Mouse (Mus musculus) CD4-positive, CD25-positive, alpha-beta regulatory T cell (primary cell): Measurements from ENCODE around the gene Rhox6. TPM values are rescaled to one million over a fixed set of nuclear protein-coding genes. Genes with fewer than 3 reads are reported as not detected.

ENCODE experiments used
- polyA plus RNA-seq: library from polyadenylated mRNA; unstranded; fragments of 100-300 nt; shearing (Covaris generic); gene quantifications from one replicate; pipeline ENCODE4 v1.2.1, GENCODE M21; 2017

Rhox6 gene
- not detected for polyA plus RNA-seq

GRCm38 (mm10) chrX:37826610-37827009, at the start of gene Rhox6:
Gene Rhox6, plus strand, starts transcription at chrX:37826910.

GRCm38 (mm10) chrX:37831386-37831785, 4.7 kb downstream of the Rhox6 start, which contains the start of gene Rhox7a:
Gene Rhox7a, plus strand, starts transcription at chrX:37831686.

GRCm38 (mm10) chrX:37878844-37879243, 52.1 kb downstream of the Rhox6 start, which contains the start of gene Rhox8:
Gene Rhox8, minus strand, starts transcription at chrX:37878944.

Other genes with a start within 250 kb of the Rhox6 start
- not detected for gene Rhox3f, start 245.9 kb upstream of the Rhox6 start, polyA plus RNA-seq
- 0.29 TPM for gene Rhox4f, start 219.2 kb upstream of the Rhox6 start, polyA plus RNA-seq
- gene Rhox3g, start 198.3 kb upstream of the Rhox6 start, polyA plus RNA-seq = not detected
- gene Rhox2g, start 183.4 kb upstream of the Rhox6 start, polyA plus RNA-seq = not detected
- gene Rhox4g, start 175.6 kb upstream of the Rhox6 start, polyA plus RNA-seq = not detected
- not detected for gene Rhox3h, start 158.1 kb upstream of the Rhox6 start, polyA plus RNA-seq
- not detected for gene Rhox2h, start 153.6 kb upstream of the Rhox6 start, polyA plus RNA-seq
- gene Rhox5, start 22.1 kb upstream of the Rhox6 start, polyA plus RNA-seq = not detected
- gene Rhox7a, start 4.8 kb downstream of the Rhox6 start, polyA plus RNA-seq = not detected
- not detected for gene Rhox8, start 52.0 kb downstream of the Rhox6 start, polyA plus RNA-seq
- gene Rhox7b, start 70.3 kb downstream of the Rhox6 start, polyA plus RNA-seq = not detected
- not detected for gene Rhox9, start 74.9 kb downstream of the Rhox6 start, polyA plus RNA-seq
- gene Btg1-ps1, start 191.9 kb downstream of the Rhox6 start, polyA plus RNA-seq = not detected
- gene Btg1-ps2, start 216.2 kb downstream of the Rhox6 start, polyA plus RNA-seq = not detected
- not detected for gene Rhox10, start 239.6 kb downstream of the Rhox6 start, polyA plus RNA-seq